Mouse (Mus musculus): ENCODE results near the gene Ces2b. TPM values are rescaled to one million over a fixed set of nuclear protein-coding genes. Genes with fewer than 3 reads are reported as not detected.
"Not testable (repeated sequence)": the region's sequence is repeated elsewhere in the genome, so short reads cannot be mapped to it uniquely, and the experiment has no call there.

Ces2b gene
- under 1 TPM; 0.26 to 0.40 TPM for total RNA-seq (2021)
- long read RNA-seq, experiment 1: 0 reads
- long read RNA-seq, experiment 2: 0 reads

GRCm38 (mm10) chr8:104831440-104831839, at the start of gene Ces2b:
Gene Ces2b, plus strand, starts transcription at chr8:104831572.
- no peak for DNase-seq

GRCm38 (mm10) chr8:104787049-104787448, 44.3 kb upstream of the Ces2b start:
- DNase-seq: peak; percentile 3 to 14

GRCm38 (mm10) chr8:104788929-104789328, 42.4 kb upstream of the Ces2b start:
- no peak for DNase-seq

GRCm38 (mm10) chr8:104789886-104790680, 41.3 kb upstream of the Ces2b start:
- DNase-seq: peak in 1 of 2 experiments; percentile 25

- no peak for DNase-seq
Measured at GRCm38 (mm10) chr8:104799385-104799784, 32.0 kb upstream of the Ces2b start.

GRCm38 (mm10) chr8:104806127-104806526, 25.2 kb upstream of the Ces2b start:
- DNase-seq: no peak

GRCm38 (mm10) chr8:104808542-104809413, 22.6 kb upstream of the Ces2b start:
- DNase-seq: peak; percentile 33 to 59

GRCm38 (mm10) chr8:104809436-104809835, 21.9 kb upstream of the Ces2b start:
- DNase-seq: no peak

GRCm38 (mm10) chr8:104826912-104827311, 4.5 kb upstream of the Ces2b start:
- no peak for DNase-seq

- DNase-seq: no peak
Measured at GRCm38 (mm10) chr8:104828221-104828620, 3.2 kb upstream of the Ces2b start.

- DNase-seq: no peak
Measured at GRCm38 (mm10) chr8:104841360-104842078, 10.1 kb downstream of the Ces2b start.

GRCm38 (mm10) chr8:104846831-104847230, 15.5 kb downstream of the Ces2b start, which contains the start of gene Ces2c:
Gene Ces2c, plus strand, starts transcription at chr8:104847068.
- DNase-seq: no peak

GRCm38 (mm10) chr8:104847741-104848462, 16.5 kb downstream of the Ces2b start:
- no peak for DNase-seq

GRCm38 (mm10) chr8:104866844-104867531, 35.6 kb downstream of the Ces2b start:
- not testable (repeated sequence) for DNase-seq

GRCm38 (mm10) chr8:104868876-104869275, 37.5 kb downstream of the Ces2b start:
- DNase-seq: not testable (repeated sequence)

- not testable (repeated sequence) for DNase-seq
Measured at GRCm38 (mm10) chr8:104886223-104886926, 55.0 kb downstream of the Ces2b start.
